Mouse (Mus musculus): ENCODE results near the gene Wdr90.

Gene Wdr90

GRCm38 (mm10) chr17:25843636-25844395 is 17.5 kb downstream of the Wdr90 start:
- no peak for DNase-seq (ENCODE audit: low spot score)

DNA sequence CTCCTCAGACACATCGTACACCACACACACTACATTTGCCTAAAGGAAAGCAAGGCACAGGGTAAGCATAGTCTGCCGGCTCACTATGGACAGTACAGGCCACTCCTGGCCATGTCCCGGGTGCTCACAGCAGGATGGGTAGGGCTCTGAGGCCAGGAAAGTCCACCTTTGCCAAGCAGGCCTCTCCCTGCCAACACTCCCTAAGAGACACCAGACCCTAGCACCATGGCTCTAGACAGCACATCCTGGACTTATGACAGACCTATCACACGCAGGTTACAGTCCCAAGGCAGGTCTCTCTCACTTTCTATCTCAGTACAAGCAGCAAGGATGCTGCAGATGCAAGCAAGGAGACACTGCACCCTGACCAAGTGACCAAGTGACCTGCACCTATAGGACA is 18.2 kb downstream of the Wdr90 start:
- DNase-seq (ENCODE audit: low spot score) = no peak

DNA sequence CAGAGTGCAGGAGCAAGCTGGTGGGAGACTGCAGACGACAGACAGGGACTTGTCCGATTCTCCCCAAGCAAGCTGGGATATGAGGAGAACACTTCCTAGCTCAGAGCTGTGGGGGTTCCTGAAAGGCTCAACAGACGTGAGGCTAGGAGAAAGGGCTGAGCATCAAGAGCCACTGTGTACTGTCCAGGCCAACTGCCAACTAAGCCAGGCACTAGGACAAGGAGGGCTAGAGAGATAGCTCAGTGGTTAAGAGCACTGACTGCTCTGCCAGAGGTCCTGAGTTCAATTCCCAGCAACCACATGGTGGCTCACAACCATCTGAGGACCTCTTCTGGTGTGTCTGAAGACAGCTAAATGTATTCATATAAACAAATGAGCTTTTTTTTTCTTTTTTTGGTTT is 18.8 kb downstream of the Wdr90 start:
- no peak for DNase-seq (ENCODE audit: low spot score)

GRCm38 (mm10) chr17:25841117-25841880 is 20.0 kb downstream of the Wdr90 start, which contains the start of gene Gm20683:
Gene Gm20683 (minus strand): TSS chr17:25841763.
- no peak for DNase-seq (ENCODE audit: low spot score)

DNA sequence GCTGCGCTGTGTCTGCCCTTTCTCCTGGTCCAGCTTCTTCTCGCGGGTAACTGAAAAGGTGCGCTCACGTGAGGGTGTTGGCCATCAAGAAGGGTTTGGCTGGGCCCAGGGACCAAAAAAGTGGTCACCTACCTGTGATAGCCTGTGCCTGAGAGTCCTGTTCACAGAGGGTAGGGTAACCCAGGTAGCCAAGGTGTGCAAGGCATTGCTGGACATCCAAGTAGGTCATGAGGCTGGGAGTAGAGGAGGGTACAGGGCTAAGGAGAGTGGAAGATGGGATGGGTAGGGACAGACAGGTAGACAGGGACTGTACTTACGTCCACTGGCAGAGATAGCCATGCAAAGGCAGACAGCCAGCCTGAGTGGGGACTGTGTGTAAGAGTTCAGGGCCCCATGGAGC is 20.8 kb downstream of the Wdr90 start:
- DNase-seq (ENCODE audit: low spot score) = no peak

- no peak for DNase-seq (ENCODE audit: low spot score)
These were observed 21.7 kb downstream of the Wdr90 start for GRCm38 (mm10) chr17:25839455-25840235.

DNA sequence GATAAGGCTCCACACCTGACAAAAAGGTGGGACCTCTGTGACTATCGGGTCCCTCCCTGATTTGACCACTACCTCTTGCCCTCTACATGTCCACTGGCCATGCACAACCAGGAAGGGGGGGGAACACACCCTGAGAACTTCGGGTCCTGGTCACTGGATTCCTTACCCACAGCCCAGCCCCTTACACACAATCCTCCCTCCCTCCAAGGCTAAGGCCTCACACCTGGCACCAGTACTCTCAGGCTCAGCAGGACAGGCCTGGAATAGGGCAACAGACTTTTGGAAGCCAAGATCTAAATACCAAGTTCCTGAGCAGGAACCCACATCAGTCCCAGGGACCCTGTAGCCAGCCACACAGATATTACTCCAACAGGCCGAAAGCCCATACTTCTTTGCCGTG is 22.4 kb downstream of the Wdr90 start:
- no peak for DNase-seq (ENCODE audit: low spot score)

- DNase-seq (ENCODE audit: low spot score) = no peak
These were observed 23.8 kb downstream of the Wdr90 start for GRCm38 (mm10) chr17:25837533-25837932.

DNA sequence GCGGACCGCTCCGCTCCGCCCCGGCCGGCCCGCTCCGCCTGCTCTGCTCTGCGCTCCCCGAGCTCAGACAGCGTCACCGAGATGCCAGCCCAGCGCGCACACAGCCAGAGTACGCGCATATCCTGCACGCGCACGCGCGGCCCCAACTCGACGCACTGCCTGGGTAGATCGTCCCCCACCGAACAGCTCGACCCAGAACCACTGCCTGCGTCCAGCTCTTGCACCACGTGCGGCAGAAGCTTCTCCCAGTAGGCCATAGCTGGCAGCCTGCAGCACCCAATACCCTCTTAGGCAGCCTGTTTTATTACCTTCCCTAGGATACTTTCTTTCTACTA is 24.3 kb downstream of the Wdr90 start, which contains the start of gene Rhbdl1:
TSS of gene Rhbdl1 (minus strand) at position 220 of the 335 bp plus-strand sequence.
- DNase-seq (ENCODE audit: low spot score) = no peak

- no peak for DNase-seq (ENCODE audit: low spot score)
These were observed 24.8 kb downstream of the Wdr90 start for GRCm38 (mm10) chr17:25836397-25837075.

DNA sequence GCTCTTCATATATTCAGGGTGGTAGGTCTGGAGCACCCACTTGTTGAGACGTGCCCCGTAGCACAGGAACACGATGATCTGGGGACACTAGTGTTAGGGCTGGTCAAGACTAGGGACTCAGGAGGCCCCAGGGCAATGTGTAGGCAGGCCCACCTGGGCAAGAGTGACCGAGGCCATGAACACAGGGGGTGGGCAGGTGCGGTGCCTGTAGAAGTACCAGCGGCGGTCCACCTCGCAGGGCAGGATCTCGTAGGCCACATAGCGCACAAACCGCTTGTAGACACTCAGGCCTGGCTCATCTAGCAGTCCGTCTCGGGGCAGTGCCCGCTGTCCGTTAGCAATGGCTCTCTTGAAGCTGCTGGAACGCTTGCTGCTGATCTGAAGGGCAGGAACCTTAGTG is 25.5 kb downstream of the Wdr90 start:
- no peak for DNase-seq (ENCODE audit: low spot score)

GRCm38 (mm10) chr17:25835301-25835700 is 26.0 kb downstream of the Wdr90 start:
- DNase-seq (ENCODE audit: low spot score) = no peak

DNA sequence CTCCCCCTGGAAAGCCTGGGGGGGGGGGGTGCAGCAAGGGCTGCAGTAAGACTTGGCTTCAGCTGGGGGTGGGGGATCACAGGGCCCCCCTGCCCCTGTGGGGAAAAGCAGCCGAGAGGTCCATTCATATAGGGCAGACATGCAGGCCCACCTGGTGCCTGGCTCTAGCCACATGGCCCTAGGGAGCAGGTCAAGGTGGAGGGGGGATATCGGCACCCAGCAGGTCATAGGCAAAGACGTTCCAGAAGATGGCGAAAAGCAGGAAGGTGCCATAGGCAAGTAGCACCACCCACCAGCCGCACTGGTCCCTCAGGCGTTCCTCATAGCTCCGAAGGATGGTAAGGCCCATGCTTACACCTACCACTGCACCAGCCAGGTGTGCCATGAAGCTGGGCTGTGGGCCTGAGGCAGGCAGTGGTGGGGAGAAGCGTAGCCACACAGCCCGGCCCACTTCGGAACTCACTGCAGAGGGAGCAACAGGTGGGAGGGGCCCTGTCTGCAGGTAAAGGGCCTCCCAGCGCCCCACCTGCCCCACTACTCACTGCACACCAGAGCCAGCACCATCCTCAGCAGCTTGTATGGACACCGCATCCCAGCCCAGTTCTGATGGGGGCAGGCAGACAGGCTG is 26.6 kb downstream of the Wdr90 start:
- DNase-seq (ENCODE audit: low spot score) = no peak

GRCm38 (mm10) chr17:25833961-25834594 is 27.2 kb downstream of the Wdr90 start:
- no peak for DNase-seq (ENCODE audit: low spot score)

GRCm38 (mm10) chr17:25833291-25833663 is 28.0 kb downstream of the Wdr90 start, which contains the start of gene Stub1:
Gene Stub1 (minus strand): TSS chr17:25833404.
- DNase-seq (ENCODE audit: low spot score) = peak; percentile 79

- peak; percentile 95 for DNase-seq (ENCODE audit: low spot score)
These were observed 28.6 kb downstream of the Wdr90 start for GRCm38 (mm10) chr17:25832436-25833290.

- no peak for DNase-seq (ENCODE audit: low spot score)
These were observed 29.6 kb downstream of the Wdr90 start for GRCm38 (mm10) chr17:25831451-25832281.

- no peak for DNase-seq (ENCODE audit: low spot score)
These were observed 30.4 kb downstream of the Wdr90 start for GRCm38 (mm10) chr17:25830806-25831431.
